Mouse (Mus musculus): ENCODE measurements around the gene Zfand5. TPM values are rescaled to one million over a fixed set of nuclear protein-coding genes. Genes with fewer than 3 reads are reported as not detected.
"Not testable (repeated sequence)": the region's sequence is repeated elsewhere in the genome, so short reads cannot be mapped to it uniquely, and the experiment has no call there.

Gene Zfand5
- polyA plus RNA-seq (2015; fragmentation: Nextera tagmentation; extraction: Ambion mirVana): 64.9 and 68.0 TPM in 2 replicates

GRCm38 (mm10) chr19:21271741-21272654 is at the start of gene Zfand5:
Gene Zfand5 (plus strand): TSS chr19:21272278.
- peak within 1 kb of the TSS; percentile 97 for H3K4me3 ChIP-seq (ENCODE audit: low read length)
- peak; percentile 95 for ATAC-seq (ENCODE audit: low read depth)
- under 1% methylated on average over 85 of the region's 118 CpGs for WGBS
- peak within 1 kb of the TSS; percentile 99 for H3K9ac ChIP-seq (ENCODE audit: low read length)
- peaks cover 2% of the 10 kb centered on the region; the same call in 1 of the 2 replicates for H3K36me3 ChIP-seq (ENCODE audit: control insufficient read depth, insufficient read depth, low read length)
- peaks cover 7% of the 10 kb centered on the region for H3K4me1 ChIP-seq (replicated peaks; ENCODE audit: control insufficient read depth, insufficient read depth, low read length)
- peak within 1 kb of the TSS; percentile 100 for H3K27ac ChIP-seq (ENCODE audit: low read length)
- no peaks in the 10 kb centered on the region for H3K27me3 ChIP-seq (ENCODE audit: control insufficient read depth, insufficient read depth, low read depth, low read length)
- no peaks in the 10 kb centered on the region for H3K9me3 ChIP-seq (ENCODE audit: control insufficient read depth, low read length)
- H3K4me2 ChIP-seq (ENCODE audit: low read depth, low read length): peak within 1 kb of the TSS; percentile 56

DNA sequence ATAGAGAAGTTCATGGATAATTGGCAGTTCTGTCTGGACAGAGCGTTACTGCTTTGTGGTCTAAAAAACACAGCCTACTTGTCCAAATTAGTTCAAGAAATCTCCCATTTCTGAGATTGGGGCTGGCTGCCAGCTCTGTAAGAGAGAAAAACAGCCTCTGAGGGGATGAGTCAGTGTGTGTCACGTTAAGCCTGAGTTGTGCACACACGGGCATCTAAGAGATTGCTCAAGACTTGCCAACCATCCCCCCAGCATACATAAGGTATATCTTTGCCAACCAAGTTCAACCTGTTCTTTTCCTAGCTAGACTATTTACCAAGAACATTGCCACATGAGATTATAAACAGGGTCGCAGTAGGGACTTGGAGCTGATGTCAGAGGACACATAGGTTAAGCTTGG is 44.9 kb upstream of the Zfand5 start:
- 60% methylated on average over 4 of the region's 4 CpGs for WGBS
- ATAC-seq (ENCODE audit: low read depth): no peak
- no peaks in the 10 kb centered on the region for H3K4me1 ChIP-seq (replicated peaks; ENCODE audit: control insufficient read depth, insufficient read depth, low read length)
- H3K36me3 ChIP-seq (ENCODE audit: control insufficient read depth, insufficient read depth, low read length): no peaks in the 10 kb centered on the region
- H3K4me2 ChIP-seq (ENCODE audit: low read depth, low read length): no peak overlapping the region
- no peak overlapping the region for H3K4me3 ChIP-seq (ENCODE audit: low read length)
- H3K9ac ChIP-seq (ENCODE audit: low read length): no peak overlapping the region
- no peaks in the 10 kb centered on the region for H3K9me3 ChIP-seq (ENCODE audit: control insufficient read depth, low read length)
- no peaks in the 10 kb centered on the region for H3K27me3 ChIP-seq (ENCODE audit: control insufficient read depth, insufficient read depth, low read depth, low read length)
- H3K27ac ChIP-seq (ENCODE audit: low read length): no peak overlapping the region

DNA sequence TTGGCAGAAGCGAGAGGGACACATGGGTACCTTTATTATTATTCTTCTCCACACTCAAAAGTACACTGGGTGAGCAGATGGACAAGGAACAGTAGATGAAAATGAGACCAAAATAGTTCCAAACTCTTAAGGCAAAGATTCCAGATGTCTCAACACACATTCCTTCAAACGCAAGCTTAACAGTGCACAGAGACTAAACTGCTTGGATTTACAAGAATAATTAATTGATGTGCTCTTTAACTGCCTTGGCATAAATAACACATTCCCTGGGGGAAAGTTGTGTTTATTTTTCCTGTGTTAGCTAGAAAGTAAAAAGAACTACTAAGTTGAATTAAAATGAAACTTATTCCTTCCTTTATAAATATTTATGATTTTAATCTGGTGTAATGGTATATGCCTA is 44.3 kb upstream of the Zfand5 start:
- ATAC-seq (ENCODE audit: low read depth): peak; percentile 41; the same call in 1 of the 2 replicates
- no peaks in the 10 kb centered on the region for H3K27me3 ChIP-seq (ENCODE audit: control insufficient read depth, insufficient read depth, low read depth, low read length)
- H3K9ac ChIP-seq (ENCODE audit: low read length): no peak overlapping the region
- no peak overlapping the region for H3K27ac ChIP-seq (ENCODE audit: low read length)
- no peak overlapping the region for H3K4me2 ChIP-seq (ENCODE audit: low read depth, low read length)
- H3K4me1 ChIP-seq (replicated peaks; ENCODE audit: control insufficient read depth, insufficient read depth, low read length): no peaks in the 10 kb centered on the region
- H3K4me3 ChIP-seq (ENCODE audit: low read length): no peak overlapping the region
- no peaks in the 10 kb centered on the region for H3K36me3 ChIP-seq (ENCODE audit: control insufficient read depth, insufficient read depth, low read length)
- H3K9me3 ChIP-seq (ENCODE audit: control insufficient read depth, low read length): no peaks in the 10 kb centered on the region
- WGBS: 38% methylated on average over 2 of the region's 2 CpGs

GRCm38 (mm10) chr19:21248730-21249129 is 23.3 kb upstream of the Zfand5 start:
- not testable (repeated sequence) for H3K27me3 ChIP-seq (ENCODE audit: control insufficient read depth, insufficient read depth, low read depth, low read length); H3K4me2 ChIP-seq (ENCODE audit: low read depth, low read length); H3K27ac ChIP-seq (ENCODE audit: low read length); ATAC-seq (ENCODE audit: low read depth); H3K9me3 ChIP-seq (ENCODE audit: control insufficient read depth, low read length); H3K4me3 ChIP-seq (ENCODE audit: low read length); H3K9ac ChIP-seq (ENCODE audit: low read length); H3K36me3 ChIP-seq (ENCODE audit: control insufficient read depth, insufficient read depth, low read length); H3K4me1 ChIP-seq (replicated peaks; ENCODE audit: control insufficient read depth, insufficient read depth, low read length)
- WGBS: 73% methylated on average over 2 of the region's 2 CpGs

GRCm38 (mm10) chr19:21253846-21254245 is 18.2 kb upstream of the Zfand5 start:
- no peak for ATAC-seq (ENCODE audit: low read depth)
- H3K9me3 ChIP-seq (ENCODE audit: control insufficient read depth, low read length): no peaks in the 10 kb centered on the region
- H3K27ac ChIP-seq (ENCODE audit: low read length): no peak overlapping the region
- H3K36me3 ChIP-seq (ENCODE audit: control insufficient read depth, insufficient read depth, low read length): no peaks in the 10 kb centered on the region
- H3K4me1 ChIP-seq (replicated peaks; ENCODE audit: control insufficient read depth, insufficient read depth, low read length): no peaks in the 10 kb centered on the region
- no peak overlapping the region for H3K9ac ChIP-seq (ENCODE audit: low read length)
- no peak overlapping the region for H3K4me2 ChIP-seq (ENCODE audit: low read depth, low read length)
- 79% methylated on average over 2 of the region's 2 CpGs for WGBS
- no peak overlapping the region for H3K4me3 ChIP-seq (ENCODE audit: low read length)
- no peaks in the 10 kb centered on the region for H3K27me3 ChIP-seq (ENCODE audit: control insufficient read depth, insufficient read depth, low read depth, low read length)

- no peak overlapping the region for H3K4me2 ChIP-seq (ENCODE audit: low read depth, low read length)
- no peaks in the 10 kb centered on the region for H3K27me3 ChIP-seq (ENCODE audit: control insufficient read depth, insufficient read depth, low read depth, low read length)
- H3K4me3 ChIP-seq (ENCODE audit: low read length): no peak overlapping the region
- H3K9ac ChIP-seq (ENCODE audit: low read length): no peak overlapping the region
- ATAC-seq (ENCODE audit: low read depth): no peak
- 73% methylated on average over 3 of the region's 3 CpGs for WGBS
- no peaks in the 10 kb centered on the region for H3K36me3 ChIP-seq (ENCODE audit: control insufficient read depth, insufficient read depth, low read length)
- H3K27ac ChIP-seq (ENCODE audit: low read length): no peak overlapping the region
- no peaks in the 10 kb centered on the region for H3K4me1 ChIP-seq (replicated peaks; ENCODE audit: control insufficient read depth, insufficient read depth, low read length)
- no peaks in the 10 kb centered on the region for H3K9me3 ChIP-seq (ENCODE audit: control insufficient read depth, low read length)
These were observed 16.2 kb upstream of the Zfand5 start for GRCm38 (mm10) chr19:21255920-21256319.

DNA sequence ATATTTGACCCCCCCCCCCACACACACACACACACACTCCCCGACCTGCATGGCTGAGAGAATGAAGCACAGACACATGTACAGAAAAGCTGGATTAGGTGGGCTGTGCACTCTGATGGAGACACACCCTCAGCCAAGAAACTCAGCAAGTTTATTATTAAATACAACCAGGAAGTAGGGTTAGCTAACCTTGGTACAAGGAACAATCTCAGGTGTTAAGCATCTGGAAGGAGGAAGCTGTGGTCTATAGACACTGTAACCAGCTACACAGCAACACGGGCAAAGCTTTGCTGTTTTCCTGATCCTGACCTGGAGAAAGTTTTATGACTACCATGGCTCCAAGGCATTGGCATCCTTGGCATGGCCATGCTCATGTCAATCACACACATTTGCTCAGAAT is 12.6 kb upstream of the Zfand5 start:
- H3K4me3 ChIP-seq (ENCODE audit: low read length): no peak overlapping the region
- H3K4me2 ChIP-seq (ENCODE audit: low read depth, low read length): no peak overlapping the region
- H3K9ac ChIP-seq (ENCODE audit: low read length): no peak overlapping the region
- H3K27ac ChIP-seq (ENCODE audit: low read length): no peak overlapping the region
- H3K27me3 ChIP-seq (ENCODE audit: control insufficient read depth, insufficient read depth, low read depth, low read length): no peaks in the 10 kb centered on the region
- no peaks in the 10 kb centered on the region for H3K4me1 ChIP-seq (replicated peaks; ENCODE audit: control insufficient read depth, insufficient read depth, low read length)
- no peaks in the 10 kb centered on the region for H3K9me3 ChIP-seq (ENCODE audit: control insufficient read depth, low read length)
- no peaks in the 10 kb centered on the region for H3K36me3 ChIP-seq (ENCODE audit: control insufficient read depth, insufficient read depth, low read length)
- no peak for ATAC-seq (ENCODE audit: low read depth)
- WGBS: 66% methylated on average over 2 of the region's 2 CpGs

DNA sequence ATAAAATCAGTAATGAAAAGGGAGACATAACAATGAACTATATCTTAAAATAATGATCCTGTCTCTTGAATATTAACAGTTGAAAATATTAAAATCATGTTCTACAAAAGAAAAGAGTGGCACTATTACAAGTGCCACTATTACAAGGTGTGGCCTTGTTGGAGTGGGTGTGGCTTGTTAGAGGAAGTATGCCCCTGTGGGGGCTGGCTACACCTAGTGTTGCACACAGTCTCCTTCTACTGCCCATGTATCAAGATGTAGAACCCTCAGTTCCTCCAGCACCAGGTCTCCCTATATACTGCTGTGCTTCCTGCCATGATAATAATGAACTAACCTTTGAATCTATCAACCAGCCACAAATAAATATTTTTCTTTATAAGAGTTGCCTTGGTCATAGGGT is 11.8 kb upstream of the Zfand5 start:
- no peak overlapping the region for H3K27ac ChIP-seq (ENCODE audit: low read length)
- H3K9ac ChIP-seq (ENCODE audit: low read length): no peak overlapping the region
- no peaks in the 10 kb centered on the region for H3K9me3 ChIP-seq (ENCODE audit: control insufficient read depth, low read length)
- no peaks in the 10 kb centered on the region for H3K27me3 ChIP-seq (ENCODE audit: control insufficient read depth, insufficient read depth, low read depth, low read length)
- H3K4me2 ChIP-seq (ENCODE audit: low read depth, low read length): no peak overlapping the region
- H3K4me3 ChIP-seq (ENCODE audit: low read length): no peak overlapping the region
- H3K4me1 ChIP-seq (replicated peaks; ENCODE audit: control insufficient read depth, insufficient read depth, low read length): no peaks in the 10 kb centered on the region
- ATAC-seq (ENCODE audit: low read depth): no peak
- no peaks in the 10 kb centered on the region for H3K36me3 ChIP-seq (ENCODE audit: control insufficient read depth, insufficient read depth, low read length)

DNA sequence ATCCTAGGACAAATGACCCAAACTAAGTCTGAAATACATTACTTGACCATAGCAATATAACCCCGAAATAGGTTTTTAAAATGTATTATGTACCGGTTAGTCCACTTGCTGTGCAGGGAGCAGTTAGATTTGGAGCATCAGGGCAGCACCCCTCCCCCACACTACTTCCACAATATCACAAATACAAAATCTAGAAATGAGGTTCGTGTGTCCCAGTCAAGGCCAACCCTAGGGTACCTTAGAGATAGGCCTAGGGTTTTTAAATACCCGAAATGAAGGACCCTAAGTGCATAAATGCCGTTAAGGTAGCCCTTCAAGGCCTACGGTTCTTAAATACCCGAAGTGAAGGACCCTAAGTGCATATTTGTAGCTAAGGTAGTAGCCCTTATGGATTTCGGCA is 892 bp upstream of the Zfand5 start:
- WGBS: 23% methylated on average over 8 of the region's 8 CpGs
- ATAC-seq (ENCODE audit: low read depth): no peak

More for the DNA sequence above, 892 bp upstream of the Zfand5 start:
- H3K27me3 ChIP-seq (ENCODE audit: control insufficient read depth, insufficient read depth, low read depth, low read length): no peaks in the 10 kb centered on the region
- H3K9ac ChIP-seq (ENCODE audit: low read length): peak overlapping the region; percentile 82
- H3K4me1 ChIP-seq (replicated peaks; ENCODE audit: control insufficient read depth, insufficient read depth, low read length): peaks cover 7% of the 10 kb centered on the region
- H3K4me2 ChIP-seq (ENCODE audit: low read depth, low read length): peak overlapping the region; percentile 56
- H3K36me3 ChIP-seq (ENCODE audit: control insufficient read depth, insufficient read depth, low read length): no peaks in the 10 kb centered on the region
- no peaks in the 10 kb centered on the region for H3K9me3 ChIP-seq (ENCODE audit: control insufficient read depth, low read length)
- H3K27ac ChIP-seq (ENCODE audit: low read length): peak overlapping the region; percentile 100
- peak overlapping the region; percentile 97 for H3K4me3 ChIP-seq (ENCODE audit: low read length)

All from lung, embryonic 16.5 days (tissue).